Mouse (Mus musculus) CD4-positive, CD25-positive, alpha-beta regulatory T cell, adult 2 months (primary cell): ENCODE results near the gene Nrd1.

ENCODE experiments used
- DNase-seq: peaks from one replicate; pipeline ENCODE4 v3.0.0-alpha.2; 2012; ENCODE audit warnings: low read depth, low spot score

Gene Nrd1

GRCm38 (mm10) chr4:108999999-109000950 is at the start of gene Nrd1:
TSS of gene Nrd1 (plus strand) at chr4:109000655.
- peak; percentile 99 for DNase-seq

GRCm38 (mm10) chr4:108951663-108952062 is 48.8 kb upstream of the Nrd1 start:
- DNase-seq = no peak

GRCm38 (mm10) chr4:108959696-108960095 is 40.8 kb upstream of the Nrd1 start:
- no peak for DNase-seq

GRCm38 (mm10) chr4:108960619-108961460 is 39.6 kb upstream of the Nrd1 start:
- DNase-seq = no peak

- no peak for DNase-seq
Observed at GRCm38 (mm10) chr4:108963017-108963416, 37.4 kb upstream of the Nrd1 start.

GRCm38 (mm10) chr4:108969517-108969916 is 30.9 kb upstream of the Nrd1 start:
- no peak for DNase-seq

GRCm38 (mm10) chr4:108971054-108971453 is 29.4 kb upstream of the Nrd1 start:
- DNase-seq = no peak

GRCm38 (mm10) chr4:108976458-108977071 is 23.9 kb upstream of the Nrd1 start:
- peak; percentile 57 for DNase-seq

- DNase-seq = peak; percentile 39
Observed at GRCm38 (mm10) chr4:108986833-108987472, 13.5 kb upstream of the Nrd1 start.

- DNase-seq = peak; percentile 42
Observed at GRCm38 (mm10) chr4:108987473-108987842, 13.0 kb upstream of the Nrd1 start.

- no peak for DNase-seq
Observed at GRCm38 (mm10) chr4:108989430-108989829, 11.0 kb upstream of the Nrd1 start.

- DNase-seq = no peak
Observed at GRCm38 (mm10) chr4:108990032-108990431, 10.4 kb upstream of the Nrd1 start.

GRCm38 (mm10) chr4:108990571-108990970 is 9.9 kb upstream of the Nrd1 start:
- no peak for DNase-seq

- no peak for DNase-seq
Observed at GRCm38 (mm10) chr4:108991811-108992210, 8.6 kb upstream of the Nrd1 start.

GRCm38 (mm10) chr4:108992978-108993377 is 7.5 kb upstream of the Nrd1 start:
- no peak for DNase-seq

GRCm38 (mm10) chr4:109000961-109001360 is 506 bp downstream of the Nrd1 start:
- no peak for DNase-seq

GRCm38 (mm10) chr4:109008046-109008445 is 7.6 kb downstream of the Nrd1 start:
- DNase-seq = no peak

GRCm38 (mm10) chr4:109014091-109014490 is 13.6 kb downstream of the Nrd1 start:
- DNase-seq = no peak

GRCm38 (mm10) chr4:109017441-109017840 is 17.0 kb downstream of the Nrd1 start:
- no peak for DNase-seq

GRCm38 (mm10) chr4:109019301-109019700 is 18.8 kb downstream of the Nrd1 start:
- DNase-seq = no peak

- DNase-seq = no peak
Observed at GRCm38 (mm10) chr4:109021976-109022375, 21.5 kb downstream of the Nrd1 start.
